Mouse (Mus musculus): ENCODE results near the gene Fam214a. TPM values are rescaled to one million over a fixed set of nuclear protein-coding genes. Genes with fewer than 3 reads are reported as not detected.

Fam214a gene
- polyA plus RNA-seq, 1 experiment from 2014 or later, result 3.7 TPM

DNA sequence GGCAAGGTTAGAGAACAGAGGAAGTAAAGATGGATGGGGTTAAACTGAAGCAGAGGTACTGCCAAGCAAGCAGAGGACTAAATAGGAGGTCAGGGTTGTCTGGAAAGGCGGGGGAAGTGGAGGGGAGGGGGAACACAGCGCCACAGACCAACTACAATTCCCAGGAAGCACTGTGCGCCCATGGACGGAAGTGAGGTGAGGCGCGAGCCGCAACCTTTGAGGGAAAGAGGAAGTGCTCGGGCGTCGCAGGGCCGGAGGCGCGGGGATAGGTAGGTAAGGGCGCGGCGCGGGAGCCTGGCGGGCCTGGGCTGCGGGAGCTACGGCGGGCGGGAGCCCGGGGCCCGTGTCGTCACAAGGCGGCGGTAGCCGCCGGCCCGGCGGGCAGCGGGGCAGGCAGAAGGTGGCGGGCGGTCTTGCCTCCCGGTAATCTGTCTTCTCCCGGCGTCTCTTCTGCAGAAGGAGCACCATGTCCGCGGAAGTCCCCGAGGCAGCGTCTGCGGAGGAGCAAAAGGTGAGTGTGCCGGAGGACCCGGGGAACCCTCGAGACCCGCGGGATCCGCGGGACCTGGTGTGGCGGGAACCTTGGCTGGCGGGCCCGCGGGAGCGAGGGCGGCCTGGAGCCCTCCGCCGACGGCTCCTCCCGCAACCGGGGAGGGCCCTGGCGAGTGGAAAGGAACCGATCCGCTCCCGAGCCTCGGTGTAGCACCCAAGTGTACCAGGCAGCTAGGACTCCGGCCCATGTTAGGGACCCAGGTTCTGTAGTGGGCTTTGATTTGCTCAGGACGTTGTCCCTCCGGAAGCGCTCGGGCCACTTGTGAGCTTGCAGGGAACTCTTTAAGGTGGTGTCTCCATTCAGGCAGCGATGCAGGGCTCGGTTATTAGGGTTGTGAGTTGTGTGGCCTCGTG, 85.0 kb downstream of the Fam214a start, which contains the start of gene Arpp19:
Gene Arpp19 (plus strand): TSS at position 164 of the 906 bp plus-strand sequence.
- DNase-seq (ENCODE audit: low spot score) (peak; percentile 83), ATAC-seq (replicated peaks; ENCODE audit: low FRiP score) (peak; percentile 89)
- Histone ChIP-seq H3K9me3 (ENCODE audit: control insufficient read depth, low read length) (no peaks in the 10 kb centered on the region), H3K27me3 (replicated peaks; ENCODE audit: control insufficient read depth, insufficient read depth, low read length) (no peaks in the 10 kb centered on the region), H3K4me3 (ENCODE audit: low read depth, low read length) (peak within 1 kb of the TSS; percentile 91), H3K36me3 (ENCODE audit: control insufficient read depth, insufficient read depth, low read length) (no peaks in the 10 kb centered on the region), H3K4me1 (replicated peaks; ENCODE audit: control insufficient read depth, insufficient read depth, low read length) (peaks cover 11% of the 10 kb centered on the region), H3K9ac (ENCODE audit: low read depth, low read length) (peak within 1 kb of the TSS; percentile 96), H3K27ac (ENCODE audit: low read depth, low read length) (peak within 1 kb of the TSS; percentile 62; the same call in 1 of the 2 replicates), H3K4me2 (peak within 1 kb of the TSS; percentile 86)
- WGBS, result under 1% methylated on average over 72 of the region's 73 CpGs

- no peak; the same call in 1 of the 2 replicates for ATAC-seq (replicated peaks; ENCODE audit: low FRiP score)
- H3K9ac ChIP-seq (ENCODE audit: low read depth, low read length), result peak overlapping the region; percentile 96
Observed at GRCm38 (mm10) chr9:75038357-75038688, 85.6 kb downstream of the Fam214a start.

GRCm38 (mm10) chr9:75040566-75040965, 87.9 kb downstream of the Fam214a start:
- H3K4me3 ChIP-seq (ENCODE audit: low read depth, low read length), result no peak overlapping the region
- no peak overlapping the region for H3K9ac ChIP-seq (ENCODE audit: low read depth, low read length)
- no peaks in the 10 kb centered on the region for H3K9me3 ChIP-seq (ENCODE audit: control insufficient read depth, low read length)
- H3K27me3 ChIP-seq (replicated peaks; ENCODE audit: control insufficient read depth, insufficient read depth, low read length), result no peaks in the 10 kb centered on the region
- no peak overlapping the region for H3K27ac ChIP-seq (ENCODE audit: low read depth, low read length)
- H3K36me3 ChIP-seq (ENCODE audit: control insufficient read depth, insufficient read depth, low read length), result 0 out of 2 replicates have a peak, but pooled peaks cover 3% of the 10 kb centered on the region
- no peak for DNase-seq (ENCODE audit: low spot score)
- H3K4me1 ChIP-seq (replicated peaks; ENCODE audit: control insufficient read depth, insufficient read depth, low read length), result peaks cover 11% of the 10 kb centered on the region
- 84% methylated on average over 2 of the region's 2 CpGs for WGBS
- H3K4me2 ChIP-seq, result no peak overlapping the region
- no peak for ATAC-seq (replicated peaks; ENCODE audit: low FRiP score)

More at GRCm38 (mm10) chr9:75038357-75038688, 85.6 kb downstream of the Fam214a start:
- Histone ChIP-seq H3K4me2 (peak overlapping the region; percentile 86), H3K9me3 (ENCODE audit: control insufficient read depth, low read length) (no peaks in the 10 kb centered on the region), H3K36me3 (ENCODE audit: control insufficient read depth, insufficient read depth, low read length) (0 out of 2 replicates have a peak, but pooled peaks cover 2% of the 10 kb centered on the region), H3K4me3 (ENCODE audit: low read depth, low read length) (peak overlapping the region; percentile 91), H3K4me1 (replicated peaks; ENCODE audit: control insufficient read depth, insufficient read depth, low read length) (peaks cover 11% of the 10 kb centered on the region), H3K27ac (ENCODE audit: low read depth, low read length) (no peak overlapping the region), H3K27me3 (replicated peaks; ENCODE audit: control insufficient read depth, insufficient read depth, low read length) (no peaks in the 10 kb centered on the region)
- no peak for DNase-seq (ENCODE audit: low spot score)
- 2% methylated on average over 10 of the region's 10 CpGs for WGBS

DNA sequence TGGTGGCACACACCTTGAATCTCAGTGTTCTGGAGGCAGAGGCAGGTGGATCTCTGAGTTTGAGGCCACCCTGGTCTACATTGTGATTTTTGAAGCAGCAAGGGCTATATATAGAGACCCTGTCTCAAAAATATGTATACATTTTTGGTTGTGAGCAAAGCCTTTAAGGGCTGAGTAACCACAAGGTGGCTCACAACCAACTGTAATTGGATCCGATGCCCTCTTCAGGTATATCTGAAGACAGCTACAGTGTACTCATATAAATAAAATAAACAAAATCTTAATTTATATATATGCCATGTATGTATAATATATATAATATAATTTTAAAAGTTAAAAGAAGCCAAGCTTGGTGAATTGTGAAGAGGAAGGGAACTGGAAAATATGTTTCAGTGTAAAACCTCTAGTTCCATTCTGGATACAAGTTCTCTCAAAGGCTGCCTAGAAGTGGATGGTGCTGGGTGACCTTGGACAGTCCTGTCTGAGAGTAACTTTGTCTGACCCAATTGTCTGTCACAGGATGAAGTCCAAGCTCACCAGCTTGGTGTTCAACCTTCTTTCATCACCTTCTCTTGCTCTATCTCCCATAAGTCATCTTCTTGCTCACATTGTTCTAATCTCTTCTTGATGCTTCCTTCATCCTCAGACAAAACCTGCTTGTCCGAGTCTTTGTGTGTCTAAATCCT, 89.3 kb downstream of the Fam214a start:
- no peak for ATAC-seq (replicated peaks; ENCODE audit: low FRiP score)
- Histone ChIP-seq H3K27ac (ENCODE audit: low read depth, low read length) (no peak overlapping the region), H3K9me3 (ENCODE audit: control insufficient read depth, low read length) (no peaks in the 10 kb centered on the region), H3K4me3 (ENCODE audit: low read depth, low read length) (no peak overlapping the region), H3K4me2 (no peak overlapping the region), H3K9ac (ENCODE audit: low read depth, low read length) (no peak overlapping the region), H3K27me3 (replicated peaks; ENCODE audit: control insufficient read depth, insufficient read depth, low read length) (no peaks in the 10 kb centered on the region), H3K36me3 (ENCODE audit: control insufficient read depth, insufficient read depth, low read length) (peaks cover 3% of the 10 kb centered on the region; the same call in 1 of the 2 replicates), H3K4me1 (replicated peaks; ENCODE audit: control insufficient read depth, insufficient read depth, low read length) (peaks cover 11% of the 10 kb centered on the region)
- WGBS, result 77% methylated on average over 2 of the region's 2 CpGs
- peak; percentile 10 for DNase-seq (ENCODE audit: low spot score)

GRCm38 (mm10) chr9:75043191-75043590, 90.5 kb downstream of the Fam214a start:
- Histone ChIP-seq H3K4me3 (ENCODE audit: low read depth, low read length) (no peak overlapping the region), H3K36me3 (ENCODE audit: control insufficient read depth, insufficient read depth, low read length) (peaks cover 3% of the 10 kb centered on the region; the same call in 1 of the 2 replicates), H3K9ac (ENCODE audit: low read depth, low read length) (no peak overlapping the region), H3K4me2 (no peak overlapping the region), H3K9me3 (ENCODE audit: control insufficient read depth, low read length) (no peaks in the 10 kb centered on the region), H3K4me1 (replicated peaks; ENCODE audit: control insufficient read depth, insufficient read depth, low read length) (peaks cover 11% of the 10 kb centered on the region), H3K27ac (ENCODE audit: low read depth, low read length) (no peak overlapping the region), H3K27me3 (replicated peaks; ENCODE audit: control insufficient read depth, insufficient read depth, low read length) (no peaks in the 10 kb centered on the region)
- ATAC-seq (replicated peaks; ENCODE audit: low FRiP score) (no peak), DNase-seq (ENCODE audit: low spot score) (no peak)
- WGBS, result 85% methylated on average over 2 of the region's 2 CpGs

GRCm38 (mm10) chr9:75047079-75047478, 94.4 kb downstream of the Fam214a start:
- Histone ChIP-seq H3K27ac (ENCODE audit: low read depth, low read length) (no peak overlapping the region), H3K4me2 (no peak overlapping the region), H3K9ac (ENCODE audit: low read depth, low read length) (no peak overlapping the region), H3K27me3 (replicated peaks; ENCODE audit: control insufficient read depth, insufficient read depth, low read length) (no peaks in the 10 kb centered on the region), H3K9me3 (ENCODE audit: control insufficient read depth, low read length) (no peaks in the 10 kb centered on the region), H3K4me3 (ENCODE audit: low read depth, low read length) (no peak overlapping the region), H3K36me3 (ENCODE audit: control insufficient read depth, insufficient read depth, low read length) (peaks cover 3% of the 10 kb centered on the region; the same call in 1 of the 2 replicates), H3K4me1 (replicated peaks; ENCODE audit: control insufficient read depth, insufficient read depth, low read length) (no peaks in the 10 kb centered on the region; the same call in 1 of the 2 replicates)
- DNase-seq (ENCODE audit: low spot score) (no peak), ATAC-seq (replicated peaks; ENCODE audit: low FRiP score) (no peak)

- H3K27ac ChIP-seq (ENCODE audit: low read depth, low read length), result no peak overlapping the region
- H3K4me2 ChIP-seq, result no peak overlapping the region
- no peak overlapping the region for H3K9ac ChIP-seq (ENCODE audit: low read depth, low read length)
- ATAC-seq (replicated peaks; ENCODE audit: low FRiP score), result no peak
- H3K4me3 ChIP-seq (ENCODE audit: low read depth, low read length), result no peak overlapping the region
- H3K4me1 ChIP-seq (replicated peaks; ENCODE audit: control insufficient read depth, insufficient read depth, low read length), result no peaks in the 10 kb centered on the region; the same call in 1 of the 2 replicates
- H3K36me3 ChIP-seq (ENCODE audit: control insufficient read depth, insufficient read depth, low read length), result no peaks in the 10 kb centered on the region; the same call in 1 of the 2 replicates
- H3K9me3 ChIP-seq (ENCODE audit: control insufficient read depth, low read length), result no peaks in the 10 kb centered on the region
- 78% methylated on average over 3 of the region's 3 CpGs for WGBS
- H3K27me3 ChIP-seq (replicated peaks; ENCODE audit: control insufficient read depth, insufficient read depth, low read length), result no peaks in the 10 kb centered on the region
- no peak for DNase-seq (ENCODE audit: low spot score)
Observed at GRCm38 (mm10) chr9:75049100-75049499, 96.4 kb downstream of the Fam214a start.

DNA sequence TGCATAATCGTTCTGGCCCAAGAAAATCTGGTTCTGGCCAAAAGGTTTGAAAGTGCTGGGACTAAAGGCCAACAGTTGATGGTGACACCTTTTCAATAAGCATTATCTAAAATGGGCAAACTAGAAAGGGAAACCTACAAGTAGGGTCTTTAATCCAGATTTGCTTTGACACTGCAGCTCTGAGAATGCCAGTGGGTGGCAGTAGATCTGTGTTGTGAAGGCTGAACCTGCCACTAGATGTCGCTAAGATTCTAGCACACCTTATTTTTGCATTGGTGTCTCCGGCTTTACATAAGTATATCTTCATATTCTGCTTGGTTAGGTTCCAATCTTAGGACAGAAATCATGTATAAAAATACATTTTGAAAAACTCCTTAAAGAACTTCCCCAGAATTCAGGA, 97.3 kb downstream of the Fam214a start:
- no peak for DNase-seq (ENCODE audit: low spot score)
- Histone ChIP-seq H3K36me3 (ENCODE audit: control insufficient read depth, insufficient read depth, low read length) (no peaks in the 10 kb centered on the region; the same call in 1 of the 2 replicates), H3K4me3 (ENCODE audit: low read depth, low read length) (no peak overlapping the region), H3K27ac (ENCODE audit: low read depth, low read length) (no peak overlapping the region), H3K9me3 (ENCODE audit: control insufficient read depth, low read length) (no peaks in the 10 kb centered on the region), H3K4me1 (replicated peaks; ENCODE audit: control insufficient read depth, insufficient read depth, low read length) (no peaks in the 10 kb centered on the region; the same call in 1 of the 2 replicates), H3K4me2 (no peak overlapping the region), H3K27me3 (replicated peaks; ENCODE audit: control insufficient read depth, insufficient read depth, low read length) (no peaks in the 10 kb centered on the region), H3K9ac (ENCODE audit: low read depth, low read length) (no peak overlapping the region)
- 0 out of 2 replicates have a peak, but pooled peaks have one; percentile 45 for ATAC-seq (replicated peaks; ENCODE audit: low FRiP score)
- WGBS, result 42% methylated on average over 3 of the region's 3 CpGs
